Mouse (Mus musculus) spleen, adult 2 months (tissue): ENCODE measurements around the gene Cga.

ENCODE experiments used
- CTCF ChIP-seq: fragments of 200-500 bp; IDR thresholded peaks from 2 replicates; pipeline ENCODE4 v1.5.1; 2011; ENCODE audit warnings: mild to moderate bottlenecking, inconsistent platforms; ENCODE audit not compliant: insufficient read depth, insufficient read length, insufficient replicate concordance; ENCODE audit errors: extremely low read depth
- POLR2A ChIP-seq: fragments of 200-500 bp; IDR thresholded peaks from 2 replicates; pipeline ENCODE4 v1.6.1; 2011; ENCODE audit warnings: low read depth, low read length, inconsistent platforms

DNA sequence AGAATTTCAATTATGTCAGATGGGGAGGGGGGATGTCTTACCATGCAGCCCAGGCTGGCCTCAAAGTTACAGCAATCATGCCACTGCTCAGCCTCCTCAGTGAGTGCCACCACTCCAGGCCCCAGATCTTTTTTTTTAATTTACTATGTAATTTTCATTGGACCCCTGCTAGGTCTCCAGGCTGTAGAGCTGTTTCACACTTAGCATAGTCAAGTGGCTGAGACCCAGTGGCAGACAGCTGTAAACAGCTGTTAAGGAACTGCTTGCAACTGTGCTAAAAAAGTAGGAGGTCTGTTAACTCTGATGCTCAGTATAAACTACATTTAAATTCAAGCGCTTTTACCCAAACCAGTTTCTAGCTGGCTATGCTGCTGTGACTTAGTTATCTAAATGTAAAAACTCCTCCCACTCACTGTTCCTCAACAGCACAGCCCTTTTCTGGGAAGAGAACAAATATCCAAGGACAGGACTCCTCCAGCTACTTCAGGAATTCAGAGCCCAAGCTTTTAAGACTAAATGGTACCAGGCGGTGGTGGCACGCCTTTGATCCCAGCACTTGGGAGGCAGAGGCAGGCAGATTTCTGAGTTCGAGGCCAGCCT lies 20.6 kb upstream of the Cga start:
- TF ChIP-seq POLR2A (no peak), CTCF (no peak)
